Mouse (Mus musculus) right cerebral cortex, postnatal 36 days (tissue): ENCODE data around the gene Ldb2.

Source experiments
- DNase-seq, 2 experiments: peaks; one replicate each; pipeline ENCODE4 v3.0.0; 2022; ENCODE audit warnings: low spot score in 2 of 2, mixed read lengths in 1 of 2

Ldb2 gene

DNA sequence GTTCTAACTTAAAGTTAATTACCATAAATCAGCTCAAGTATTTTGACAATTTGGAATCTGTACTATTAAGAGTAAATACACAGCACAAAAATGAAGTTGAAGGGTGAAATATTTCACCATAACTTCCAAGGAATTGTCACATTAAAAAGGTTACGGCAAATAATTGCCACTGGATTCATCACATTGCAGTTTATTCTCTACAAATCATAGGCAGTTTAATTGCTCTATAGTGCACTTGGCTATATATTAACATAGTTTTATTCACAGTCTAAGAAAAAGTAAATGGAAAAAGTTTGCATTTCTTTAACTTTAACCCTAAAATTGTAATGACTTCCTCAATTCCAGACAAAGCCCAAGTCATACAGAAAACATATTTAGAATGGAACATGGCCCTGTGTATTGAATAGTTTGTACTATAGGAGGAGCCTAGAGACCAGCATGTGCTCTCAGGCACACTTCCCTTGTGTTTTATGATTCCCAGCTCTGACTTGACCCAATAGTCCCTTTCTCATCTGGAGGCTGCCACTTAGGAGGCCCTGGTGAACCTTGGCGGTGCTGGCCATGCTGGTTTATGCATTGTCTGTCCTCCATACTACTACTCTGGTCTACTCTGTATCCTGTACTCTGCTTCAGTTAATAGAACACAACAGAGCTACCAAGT is 255.9 kb downstream of the Ldb2 start:
- DNase-seq = no peak

DNA sequence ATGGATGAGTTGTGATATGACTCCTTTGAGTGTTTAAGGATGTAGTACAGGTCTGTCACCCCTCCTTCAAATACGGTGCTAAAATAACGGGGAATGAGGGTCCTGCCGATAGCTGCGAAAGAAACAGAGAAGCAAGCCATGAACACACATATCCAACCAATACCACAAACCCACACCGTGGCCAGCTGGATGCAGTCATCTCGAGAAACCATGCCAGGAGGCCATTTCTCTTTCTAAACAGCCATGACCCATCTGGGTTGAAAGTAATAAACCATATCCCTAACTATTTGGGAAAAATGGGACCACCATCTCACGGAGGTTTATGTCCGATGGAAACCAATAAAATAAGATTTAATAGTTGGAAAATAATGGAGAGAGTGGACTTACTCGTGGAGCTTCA is 257.7 kb downstream of the Ldb2 start:
- no peak for DNase-seq

DNA sequence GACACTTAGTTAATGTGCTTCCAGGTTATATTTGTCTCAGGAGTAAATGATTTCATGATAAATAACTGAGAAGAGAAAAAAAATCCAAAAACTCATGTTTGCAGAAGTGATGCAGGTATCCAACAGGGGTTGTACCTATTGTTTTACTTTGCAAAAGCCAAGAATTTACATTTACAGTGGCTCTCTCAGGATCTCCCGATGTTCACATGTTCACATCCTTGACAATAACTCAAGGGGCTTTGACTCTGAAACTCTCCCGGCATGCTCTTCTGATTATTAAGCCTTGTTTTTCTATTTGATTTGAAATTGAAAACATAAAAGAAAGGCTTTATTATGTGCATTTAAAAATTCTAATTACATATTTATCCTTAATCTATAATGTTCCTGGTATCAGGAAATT is 260.8 kb downstream of the Ldb2 start:
- DNase-seq = no peak

DNA sequence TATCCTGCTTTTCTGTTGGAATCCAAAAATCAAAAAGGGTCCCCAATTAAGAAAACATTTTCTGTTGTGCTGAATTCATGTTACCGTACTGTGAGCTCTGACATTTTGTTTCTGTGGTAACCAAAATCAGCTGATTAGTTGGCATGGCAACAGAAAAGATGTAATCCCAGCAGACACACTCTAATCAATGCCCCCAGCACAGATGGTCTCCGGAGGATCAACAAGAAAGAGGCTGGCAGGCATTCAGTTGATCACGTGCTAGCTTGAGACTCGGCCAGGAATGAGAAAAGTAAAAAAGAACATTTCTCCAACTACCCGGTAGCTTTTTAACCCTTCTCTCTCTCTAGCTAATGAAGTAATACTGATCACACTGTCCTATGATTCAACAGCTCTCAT is 261.5 kb downstream of the Ldb2 start:
- DNase-seq = peak; percentile 78 to 79

DNA sequence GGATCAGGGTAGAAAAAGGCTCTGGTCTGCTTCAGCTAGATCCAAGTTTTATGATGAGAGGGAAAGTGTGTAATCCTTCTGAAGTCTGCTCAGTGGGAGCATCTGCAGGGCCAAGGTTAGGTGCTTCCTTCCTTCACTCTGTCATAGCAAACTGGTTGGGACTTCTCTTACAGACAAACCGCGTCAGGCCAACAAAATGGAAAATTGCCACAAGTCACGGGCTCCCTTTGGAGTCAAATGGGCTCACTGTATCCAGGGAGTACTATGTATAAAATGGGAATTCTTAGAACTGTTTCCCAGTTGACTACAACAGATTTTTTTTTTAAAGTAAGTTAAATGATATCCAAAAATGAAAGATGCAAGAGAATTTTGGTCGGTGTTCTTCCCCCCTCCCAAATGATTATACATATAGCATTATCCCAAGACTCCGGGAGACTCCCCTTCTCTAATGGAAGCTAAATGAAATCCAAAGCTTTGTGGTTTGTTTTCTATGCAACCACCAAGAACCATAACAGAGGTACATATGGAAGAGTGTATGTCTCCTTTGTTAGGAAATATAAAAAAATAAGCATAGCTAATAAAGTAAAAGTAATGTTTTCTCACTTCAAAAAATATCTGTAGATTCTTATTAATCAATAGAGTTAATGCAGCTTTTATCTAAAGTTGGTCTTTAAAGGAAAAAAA is 262.0 kb downstream of the Ldb2 start:
- DNase-seq = no peak

DNA sequence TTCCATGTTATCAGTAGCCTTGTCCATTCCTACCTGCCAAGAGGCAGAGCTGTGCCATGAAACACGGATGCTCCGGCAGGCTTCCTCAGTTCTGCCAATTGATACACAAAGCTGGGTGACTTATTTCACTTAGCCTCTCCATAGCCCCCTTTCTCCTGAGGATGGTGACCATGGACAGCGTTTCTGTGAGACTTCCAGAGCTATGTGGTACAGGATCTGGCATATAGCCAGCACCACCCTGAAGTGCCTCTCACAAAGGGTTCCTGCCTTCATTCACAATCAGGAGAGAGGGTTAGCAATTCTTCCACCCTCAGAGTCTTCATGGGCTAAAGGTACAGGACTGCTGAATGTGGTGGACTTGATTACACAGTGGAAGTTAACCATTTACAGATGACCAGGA is 270.0 kb downstream of the Ldb2 start:
- no peak for DNase-seq

DNA sequence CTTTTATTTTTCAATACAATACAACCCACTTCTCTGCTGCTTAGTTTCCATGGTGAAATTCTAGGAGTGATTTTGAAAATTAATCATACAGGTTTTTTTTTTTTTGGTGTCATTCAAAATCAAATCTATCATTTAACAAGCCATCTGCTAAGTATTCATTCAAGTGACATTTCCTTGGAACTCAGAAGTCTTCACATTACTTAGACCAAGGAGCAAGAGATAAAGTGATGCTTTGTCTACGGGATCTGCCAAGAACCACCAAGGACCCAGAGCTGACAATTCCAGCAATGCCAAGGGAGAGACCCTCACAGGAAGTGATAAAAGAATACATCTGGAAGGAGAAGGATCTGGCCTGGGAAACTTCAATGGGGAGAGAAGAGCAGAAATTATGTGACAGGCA is 270.5 kb downstream of the Ldb2 start:
- no peak for DNase-seq

DNA sequence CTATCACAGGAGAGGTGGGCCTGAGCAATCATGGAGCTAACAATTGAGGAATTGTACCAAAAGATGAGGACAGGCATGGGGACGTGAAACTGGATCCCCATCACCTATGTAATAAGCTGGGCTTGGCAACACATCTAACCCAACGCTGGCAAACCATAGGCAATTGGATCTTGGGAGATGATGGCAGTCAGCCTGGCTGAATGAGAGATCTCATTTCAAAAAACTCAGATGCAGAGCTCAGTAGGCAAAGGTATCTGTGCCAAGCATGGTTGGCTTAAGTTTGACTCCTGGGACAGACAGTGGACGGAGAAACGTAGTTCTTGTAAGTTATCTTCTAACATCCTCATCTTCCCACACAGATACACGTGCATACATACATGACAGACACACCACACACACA is 294.3 kb downstream of the Ldb2 start:
- no peak for DNase-seq

DNA sequence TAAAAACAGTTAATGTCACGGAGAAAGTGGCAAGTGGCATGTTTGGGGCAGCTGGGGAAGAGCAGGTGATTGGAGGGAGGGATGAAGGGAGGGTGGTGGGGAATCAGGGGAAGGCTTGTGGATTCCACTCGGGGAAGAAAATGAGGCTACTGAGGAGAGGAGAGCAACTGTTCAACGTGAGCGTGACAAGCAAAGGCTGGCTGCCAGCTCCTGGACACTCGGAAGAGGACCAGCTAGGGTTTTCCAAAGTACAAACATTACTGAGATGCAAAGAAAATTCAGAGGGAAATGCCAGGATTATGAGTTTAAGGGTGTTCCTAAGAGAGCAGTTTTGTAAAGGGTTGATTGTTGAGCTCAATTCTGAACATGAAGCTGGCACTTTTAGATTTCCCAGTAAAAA is 294.7 kb downstream of the Ldb2 start:
- no peak for DNase-seq

DNA sequence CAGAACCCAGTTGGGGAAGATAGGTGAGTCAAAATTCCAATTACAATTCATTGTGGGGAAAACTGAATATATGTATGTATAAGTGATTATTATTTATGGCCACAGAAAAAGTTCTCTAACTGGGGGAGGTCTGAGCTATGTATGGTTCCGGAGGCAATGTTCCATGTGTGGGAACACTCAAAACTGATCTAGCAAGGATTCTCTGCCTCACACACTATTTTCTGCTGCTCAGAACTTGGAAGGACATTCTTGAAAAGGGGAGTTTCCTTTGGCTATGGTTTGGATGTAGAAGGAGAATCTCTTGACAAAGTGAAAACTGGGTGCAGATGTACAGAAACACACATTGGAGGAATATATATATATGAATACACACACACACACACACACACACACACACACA is 301.3 kb downstream of the Ldb2 start:
- DNase-seq = peak in 1 of 2 experiments; percentile 14

DNA sequence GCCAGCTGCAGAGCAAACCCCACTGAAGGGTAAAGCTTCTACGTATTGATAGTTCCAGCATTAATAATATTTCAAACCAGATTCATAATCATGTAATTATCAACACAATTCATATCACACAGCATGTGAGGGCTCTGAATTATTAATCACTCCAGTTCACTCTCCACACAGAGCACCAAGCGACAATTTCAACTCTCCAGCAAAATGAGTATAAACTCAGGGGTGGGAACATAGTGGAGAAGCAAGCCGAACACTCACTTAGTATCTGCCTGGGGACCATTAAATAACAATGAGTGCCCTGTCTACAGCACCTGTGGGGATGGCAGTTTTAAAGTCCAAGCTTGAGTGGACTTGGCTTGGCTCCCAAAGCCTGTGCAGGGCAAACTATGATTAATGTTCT is 302.6 kb downstream of the Ldb2 start:
- DNase-seq = no peak

DNA sequence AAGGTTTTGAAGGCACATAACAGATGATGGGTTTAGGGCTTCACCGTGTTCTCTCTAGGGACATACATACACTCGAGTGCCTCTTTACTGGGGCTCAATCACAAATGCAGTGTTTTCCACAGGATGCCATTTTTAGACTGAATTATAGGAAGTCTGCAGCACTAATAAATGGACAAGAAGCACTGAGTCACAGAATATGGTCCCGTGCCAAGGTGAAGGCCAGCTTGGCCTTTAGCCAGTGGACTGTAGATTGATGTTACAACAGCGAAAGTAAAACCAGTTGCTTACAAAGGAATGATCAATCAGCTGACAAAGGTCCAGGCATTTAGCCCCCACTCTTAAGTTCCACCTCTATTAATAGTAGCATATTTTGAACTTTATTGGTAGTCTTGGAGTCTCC is 304.4 kb downstream of the Ldb2 start:
- DNase-seq = no peak

DNA sequence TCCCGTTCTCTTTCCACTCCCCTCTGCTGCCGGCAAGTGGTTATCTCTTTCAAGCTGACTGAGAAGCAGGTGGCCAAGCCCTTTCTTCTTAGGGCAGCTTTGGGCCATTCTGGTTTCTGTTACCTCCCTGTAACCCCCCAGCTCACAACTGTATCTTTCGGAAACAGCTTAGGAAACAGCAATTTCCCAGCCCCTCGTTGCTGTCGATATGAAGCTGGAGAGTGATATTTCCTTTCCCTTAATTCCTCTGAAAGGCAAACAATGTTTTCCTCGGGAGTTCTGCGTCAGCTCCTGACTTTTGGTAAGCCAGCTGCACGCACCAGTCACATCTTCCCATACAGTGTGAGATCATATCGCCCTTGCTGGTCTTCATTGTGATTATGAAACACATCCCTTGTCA is 305.3 kb downstream of the Ldb2 start:
- no peak for DNase-seq

DNA sequence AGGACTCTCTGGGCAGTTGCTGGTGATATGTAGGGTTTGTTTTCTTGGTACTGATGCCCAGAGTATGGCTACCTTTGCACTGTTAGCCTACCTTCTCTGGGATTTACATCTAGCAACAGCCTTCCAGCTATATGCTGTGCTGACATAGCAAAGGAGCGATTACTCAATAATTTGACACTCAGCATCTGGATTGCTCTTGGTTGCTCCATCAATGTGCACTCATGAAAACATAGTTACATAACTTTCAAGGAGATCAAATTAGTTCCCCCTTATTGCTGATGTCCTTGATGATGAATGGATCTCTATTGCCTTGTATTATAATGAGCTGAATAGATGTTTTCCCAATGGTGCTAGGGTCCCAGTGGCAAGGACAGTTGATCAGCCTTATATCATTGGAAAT is 308.0 kb downstream of the Ldb2 start:
- no peak for DNase-seq

DNA sequence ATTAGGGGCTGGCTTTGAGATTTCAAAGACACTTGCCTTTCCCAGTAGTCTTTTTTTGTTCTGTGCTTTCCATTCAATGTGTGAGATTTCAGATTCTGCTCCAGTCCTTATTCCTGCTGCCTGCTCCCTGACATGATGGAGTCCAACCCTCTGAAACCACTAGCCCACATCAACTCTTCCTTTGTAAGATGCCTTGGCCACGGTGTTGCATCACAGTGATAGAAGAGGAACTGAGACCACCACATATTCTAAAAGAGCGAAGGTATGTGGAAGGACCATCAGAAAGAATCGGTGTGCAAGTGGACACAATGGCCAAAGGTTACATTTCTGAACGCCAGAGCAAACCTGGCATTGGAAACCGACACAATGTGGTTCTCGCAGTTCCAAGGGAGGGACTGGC is 309.0 kb downstream of the Ldb2 start:
- no peak for DNase-seq

DNA sequence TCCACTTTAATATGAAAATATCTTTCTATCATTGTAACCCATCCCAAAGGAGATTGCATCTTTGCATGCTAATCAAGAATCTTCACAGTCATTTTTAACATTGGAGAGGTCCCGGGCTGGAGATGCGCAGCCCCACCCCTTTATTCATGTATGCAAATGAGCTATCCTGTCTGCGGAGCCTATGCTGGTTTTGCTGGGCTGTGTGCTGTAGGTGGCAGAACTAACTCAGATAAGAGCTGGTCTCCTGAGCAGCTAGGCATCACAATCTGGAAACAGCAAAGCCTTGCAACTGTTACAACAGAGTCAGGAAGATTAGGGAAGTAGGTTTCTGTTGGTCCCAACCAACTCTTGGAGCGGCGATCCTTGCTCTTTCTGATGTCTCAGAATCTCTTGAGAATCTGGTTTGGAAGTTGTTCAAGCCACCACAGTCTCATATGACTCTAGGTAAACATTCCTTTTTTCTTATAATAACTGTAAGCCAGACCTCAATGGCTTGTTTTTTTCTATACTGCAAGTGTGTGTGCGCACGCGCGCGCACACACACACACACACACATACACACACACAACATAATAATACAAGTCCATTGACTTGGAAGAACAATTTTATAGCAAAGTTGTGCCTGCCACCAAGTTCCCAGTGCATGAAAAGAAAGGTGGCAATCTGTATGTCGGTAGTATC is 315.9 kb downstream of the Ldb2 start:
- DNase-seq = peak; percentile 50 to 56

DNA sequence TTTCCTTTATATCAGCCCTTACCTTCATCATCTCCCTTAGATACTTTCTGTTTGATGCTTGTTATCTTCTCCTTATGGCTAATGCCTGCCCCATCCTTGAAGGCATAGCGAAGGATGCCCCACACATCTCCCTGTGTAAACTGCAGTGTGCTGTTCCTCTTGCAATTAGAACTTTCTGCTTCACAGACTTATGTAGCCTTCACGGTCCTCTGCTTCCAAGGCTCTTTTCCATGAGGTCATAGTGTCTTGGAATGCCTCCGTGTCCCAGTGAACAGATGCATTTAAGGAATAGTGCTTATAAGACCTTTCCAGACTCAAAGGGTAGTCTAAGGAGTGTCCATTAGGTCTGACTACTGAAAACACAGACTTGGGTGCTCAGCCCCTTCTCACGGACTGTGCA is 318.1 kb downstream of the Ldb2 start:
- DNase-seq = no peak

DNA sequence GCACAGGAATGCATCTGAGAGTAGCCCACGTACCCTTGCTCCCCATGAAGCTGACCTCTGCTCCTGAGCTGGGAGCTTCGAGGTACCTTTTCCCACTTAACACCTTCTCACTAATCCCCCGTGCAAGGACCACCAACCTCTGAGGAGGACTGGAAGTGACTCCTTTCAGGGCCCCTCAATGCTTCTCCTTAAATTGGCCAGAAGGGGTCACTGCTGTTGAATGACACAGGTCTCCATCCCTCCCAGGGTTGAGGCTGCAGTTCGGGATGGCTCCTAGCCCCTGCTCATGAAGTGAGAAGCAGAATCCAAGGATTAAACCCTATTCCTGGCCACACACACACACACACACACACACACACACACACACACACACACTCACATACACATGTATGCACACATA is 323.1 kb downstream of the Ldb2 start:
- DNase-seq = no peak

DNA sequence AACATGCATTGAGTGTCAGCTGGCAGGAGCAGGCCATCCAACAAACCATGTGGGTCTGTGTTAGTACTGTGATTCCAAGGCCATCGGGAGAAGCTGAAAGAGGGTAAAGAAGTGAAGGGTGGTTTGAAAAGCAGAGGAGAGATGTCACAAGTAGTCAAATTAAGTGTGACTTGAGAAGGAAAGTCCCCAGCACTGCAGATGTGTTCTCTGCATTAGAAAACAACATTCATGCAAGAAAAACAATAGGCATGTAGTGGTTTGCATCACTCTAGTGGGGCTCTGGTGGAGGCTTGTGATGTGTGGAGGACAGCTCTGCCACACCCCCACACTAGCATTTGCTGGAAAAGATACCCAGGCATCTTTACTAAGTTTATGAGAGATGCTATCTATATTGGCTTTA is 323.9 kb downstream of the Ldb2 start:
- no peak for DNase-seq

DNA sequence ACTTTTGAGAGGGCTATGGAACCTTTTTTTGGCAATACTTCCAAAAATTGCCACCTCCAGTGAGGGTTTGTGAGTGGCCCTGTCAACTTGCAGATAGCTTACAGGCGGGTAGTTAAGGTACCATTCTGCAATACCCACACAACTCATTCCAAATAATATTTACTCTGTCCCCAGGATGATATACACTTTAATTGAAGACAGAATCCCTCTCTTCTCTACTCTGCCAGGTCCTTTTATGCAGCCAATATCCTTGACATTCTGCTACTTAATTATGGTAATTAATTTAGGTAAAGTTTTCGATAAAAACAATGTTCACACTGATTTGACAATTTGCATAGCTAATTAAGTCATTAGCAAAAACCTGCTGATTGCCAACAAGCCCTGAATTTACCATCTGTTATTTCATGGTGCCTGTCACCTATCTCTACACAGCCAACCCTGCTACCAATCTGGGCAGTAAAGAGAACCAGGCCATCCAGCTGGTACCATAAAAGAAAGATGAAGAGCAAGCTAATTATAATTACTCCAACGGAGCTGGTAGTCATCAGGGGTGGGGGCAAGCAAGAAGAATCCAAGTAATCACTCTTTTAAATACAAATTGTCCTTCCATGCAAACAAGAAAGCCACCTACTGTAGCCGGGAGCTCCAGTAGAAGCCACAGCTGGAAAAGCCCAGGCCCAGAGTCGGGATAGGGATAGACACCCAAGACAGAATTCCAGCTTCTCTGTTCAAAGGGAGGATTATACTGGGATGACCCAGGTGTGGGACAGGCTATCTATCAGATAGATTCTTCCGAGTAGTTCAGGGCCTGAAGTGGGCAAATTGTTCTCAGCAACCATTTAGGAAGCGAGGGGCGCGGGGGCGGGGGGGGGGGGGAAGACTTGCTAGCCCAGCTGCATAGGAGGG is 325.4 kb downstream of the Ldb2 start:
- no peak for DNase-seq

DNA sequence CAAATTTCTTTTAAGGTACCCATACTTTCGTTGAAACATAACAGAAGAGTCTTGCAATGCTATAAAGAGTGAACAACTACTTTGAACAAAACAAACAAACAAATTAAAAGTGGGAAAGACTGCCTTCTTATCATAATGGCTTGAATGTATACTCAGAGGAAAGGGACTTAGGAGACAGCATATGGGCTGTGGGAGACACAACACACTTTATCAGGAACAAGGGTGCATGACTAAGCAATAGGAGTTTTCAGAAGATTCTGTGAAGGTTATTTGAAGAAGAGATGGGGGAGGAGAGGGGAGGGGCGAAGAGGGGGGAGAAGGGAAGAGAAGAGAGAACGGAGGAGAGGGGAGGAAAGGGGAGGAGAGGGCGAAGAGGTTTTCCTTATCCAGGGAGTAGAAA is 334.2 kb downstream of the Ldb2 start:
- no peak for DNase-seq
